Comparison of ENCODE assay signal across 8 mouse cellular contexts in the genomic region with DNA sequence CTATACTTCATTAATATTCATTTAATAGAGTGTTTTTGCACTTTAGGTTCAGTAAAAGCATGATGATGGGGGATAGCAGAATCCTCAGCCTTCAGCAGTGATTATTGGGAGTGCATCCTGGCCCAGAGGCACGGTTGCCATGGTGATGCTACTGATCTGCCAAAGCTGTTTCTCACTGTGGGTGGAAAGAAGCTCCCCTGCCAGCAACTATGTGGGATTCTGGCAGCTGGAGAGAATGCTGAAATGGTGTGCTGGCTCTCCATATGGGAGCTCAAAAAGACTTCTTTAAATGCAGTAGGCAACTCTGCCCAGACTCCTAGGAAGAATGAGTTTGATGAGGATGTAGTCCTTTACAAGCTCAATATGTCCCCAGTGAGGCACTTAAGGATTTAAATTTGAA.
DNase-seq lines count a peak whose midpoint lies in the region; ATAC-seq and TF ChIP-seq lines count a peak whose summit lies in the region.
"Had no signal": no experiment of that assay in that cellular context is flagged by ENCODE, and none has a peak within 500 bp of the region (broad histone marks: within the 10 kb centered on the region; RNA-seq: fewer than 3 reads in every experiment).

No protein-coding gene starts in this region.

- 0% methylated on average over 1 of the region's 1 CpGs for WGBS in cerebellum, adult 2 months
- 0% methylated on average over 1 of the region's 1 CpGs for WGBS in hindbrain, embryonic 15.5 days
- WGBS in midbrain, embryonic 11.5 days = 4% methylated on average over 1 of the region's 1 CpGs

- no peak overlapping the region for H3K27ac ChIP-seq in cerebellum, adult 2 months (ENCODE audit: insufficient read depth, low read length)
- H3K27ac ChIP-seq in hindbrain, embryonic 15.5 days (replicated peaks) = peak overlapping the region; percentile 73
- H3K27ac ChIP-seq in midbrain, embryonic 11.5 days (ENCODE audit: low read depth, low read length) = peak overlapping the region; percentile 77

- no peaks in the 10 kb centered on the region for H3K9me3 ChIP-seq in hindbrain, embryonic 15.5 days
- no peaks in the 10 kb centered on the region for H3K9me3 ChIP-seq in midbrain, embryonic 11.5 days (ENCODE audit: control insufficient read depth, low read length)

- H3K4me3 ChIP-seq in cerebellum, adult 2 months (replicated peaks; ENCODE audit: insufficient read depth, low read depth, low read length) = no peak overlapping the region
- H3K4me3 ChIP-seq in hindbrain, embryonic 15.5 days = no peak overlapping the region
- H3K4me3 ChIP-seq in midbrain, embryonic 11.5 days (ENCODE audit: low read depth, low read length) = no peak overlapping the region
- H3K4me3 ChIP-seq: myocyte had no signal

- ATAC-seq in hindbrain, embryonic 15.5 days (ENCODE audit: low FRiP score, low read depth) = peak; percentile 95
- ATAC-seq in midbrain, embryonic 11.5 days (ENCODE audit: low FRiP score) = peak; percentile 92

- no peaks in the 10 kb centered on the region for H3K27me3 ChIP-seq in cerebellum, adult 2 months (ENCODE audit: control insufficient read depth, insufficient read depth, low read length)
- no peaks in the 10 kb centered on the region for H3K27me3 ChIP-seq in hindbrain, embryonic 15.5 days
- no peaks in the 10 kb centered on the region for H3K27me3 ChIP-seq in midbrain, embryonic 11.5 days (ENCODE audit: control insufficient read depth, insufficient read depth, low read length)

- peak overlapping the region; percentile 8; the same call in 1 of the 2 replicates for H3K4me2 ChIP-seq in hindbrain, embryonic 15.5 days
- no peak overlapping the region; the same call in 1 of the 2 replicates for H3K4me2 ChIP-seq in midbrain, embryonic 11.5 days

- H3K4me1 ChIP-seq in cerebellum, adult 2 months (ENCODE audit: control insufficient read depth, insufficient read depth, low read length) = peaks cover 9% of the 10 kb centered on the region; the same call in 1 of the 2 replicates
- H3K4me1 ChIP-seq in hindbrain, embryonic 15.5 days (replicated peaks) = peaks cover 16% of the 10 kb centered on the region
- peaks cover 11% of the 10 kb centered on the region for H3K4me1 ChIP-seq in midbrain, embryonic 11.5 days (ENCODE audit: control insufficient read depth, insufficient read depth, low read length)

- no peak overlapping the region for H3K9ac ChIP-seq in hindbrain, embryonic 15.5 days
- H3K9ac ChIP-seq in midbrain, embryonic 11.5 days (ENCODE audit: low read length) = no peak overlapping the region

- DNase-seq in cerebellum, adult 2 months = peak; percentile 92 to 98
- DNase-seq in embryo, embryonic 11.5 days (ENCODE audit: low read depth, low spot score) = peak; percentile 8
- peak; percentile 92 for DNase-seq in midbrain, embryonic 11.5 days (ENCODE audit: low spot score, missing footprints)
- peak; percentile 97 for DNase-seq in telencephalon, adult 2 months (ENCODE audit: low read depth, low spot score)
- DNase-seq in gastrocnemius, adult 8-10 months (ENCODE audit: low spot score in 2 of 2) = no peak
- no peak for DNase-seq in spleen, postnatal 14 days (ENCODE audit: low spot score in 2 of 2)

- H3K36me3 ChIP-seq in hindbrain, embryonic 15.5 days = 0 out of 2 replicates have a peak, but pooled peaks cover 3% of the 10 kb centered on the region
- no peaks in the 10 kb centered on the region for H3K36me3 ChIP-seq in midbrain, embryonic 11.5 days (ENCODE audit: control insufficient read depth, insufficient read depth, low read length)

- TF ChIP-seq CTCF in cerebellum, adult 2 months (IDR thresholded peaks at IDR 0.05; ENCODE audit: borderline replicate concordance, insufficient read depth, low read depth, low read length) = no peak

- TF ChIP-seq POLR2A in cerebellum, adult 2 months (IDR thresholded peaks at IDR 0.05; ENCODE audit: borderline replicate concordance, insufficient read depth, low read length) = no peak

Comparison
In these comparisons a context has a peak if more than half of its experiments do, and no peak if none do; other contexts are left out.
1. DNase-seq: peak in cerebellum, adult 2 months (2 of 2), embryo, embryonic 11.5 days (single experiment), midbrain, embryonic 11.5 days (single experiment) and telencephalon, adult 2 months (single experiment); none in gastrocnemius, adult 8-10 months (0 of 2) and spleen, postnatal 14 days (0 of 2).